Mouse (Mus musculus) mouse embryonic stem cell (cell line): ENCODE results near the gene Plcb4.

Experiments
- in situ Hi-C, 2 experiments: fragments of 300-500 bp; cut with MboI; formaldehyde crosslinking; loops; 1 replicate in 1 of 2; 3 replicates in 1 of 2; pipeline ENCODE4 v1.14.3; 2019 to 2020; ENCODE audit warnings: low sequenced_read_pairs in 2 of 2, low pct_unique_long_range_greater_than_20kb in 1 of 2, mixed read lengths in 1 of 2; ENCODE audit not compliant: unreplicated experiment in 1 of 2

Gene Plcb4

GRCm38 (mm10) chr2:135660816-135661215, 2.0 kb downstream of the Plcb4 start:
- in situ Hi-C loops: loop anchor here in 1 of 2 experiments (25.0 kb wide), 1 partner anchor 224 kb away; no protein-coding TSS in a partner anchor

GRCm38 (mm10) chr2:135663785-135664184, 5.0 kb downstream of the Plcb4 start:
- in situ Hi-C loops: loop anchor here in 1 of 2 experiments (25.0 kb wide), 1 partner anchor 226 kb away; no protein-coding TSS in a partner anchor

DNA sequence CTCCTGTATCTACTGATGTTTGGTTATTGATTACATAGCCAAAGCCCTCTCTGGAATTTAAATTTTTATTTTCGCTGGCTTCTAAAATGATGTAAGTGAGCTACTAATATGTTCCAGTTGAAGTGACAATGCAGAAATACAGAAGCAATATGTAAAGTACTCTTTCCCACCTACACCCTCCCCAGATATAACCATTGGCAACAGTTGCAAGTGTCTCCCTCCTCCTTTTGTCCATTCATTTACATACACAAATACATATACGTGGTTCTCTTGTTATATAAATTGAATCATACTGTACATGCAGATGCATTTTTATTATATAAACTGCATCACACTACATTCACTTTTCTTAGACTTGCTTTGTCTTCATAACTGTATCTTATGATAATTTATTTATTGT, 8.7 kb downstream of the Plcb4 start:
- in situ Hi-C loops: loop anchor here in 1 of 2 experiments (25.0 kb wide), 1 partner anchor 230 kb away; no protein-coding TSS in a partner anchor

- in situ Hi-C loops: loop anchor here in 1 of 2 experiments (25.0 kb wide), 1 partner anchor 235 kb away; no protein-coding TSS in a partner anchor
Observed at GRCm38 (mm10) chr2:135672459-135673104, 13.8 kb downstream of the Plcb4 start.

DNA sequence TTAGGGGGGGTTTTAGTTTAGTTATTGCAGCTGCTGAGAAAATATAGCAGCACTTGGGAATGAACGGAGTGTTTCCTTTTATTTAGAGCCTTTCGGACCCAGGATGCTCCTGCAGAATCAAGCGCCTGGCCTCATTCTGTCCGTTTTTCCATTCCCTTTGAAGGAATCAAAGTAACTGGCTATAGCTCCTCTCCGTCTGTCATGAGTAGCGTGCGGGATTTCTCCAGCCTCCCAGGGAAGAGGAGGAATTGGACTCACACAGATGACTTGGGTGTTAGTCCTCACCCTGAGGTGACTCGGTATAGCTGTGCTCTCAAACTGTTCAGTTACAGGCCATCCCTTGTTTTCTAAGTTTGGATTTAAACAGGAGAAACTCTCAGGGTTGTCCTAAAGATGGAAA, 14.8 kb downstream of the Plcb4 start:
- in situ Hi-C loops: loop anchor here in 1 of 2 experiments (25.0 kb wide), 1 partner anchor 236 kb away; no protein-coding TSS in a partner anchor

GRCm38 (mm10) chr2:135675284-135675683, 16.5 kb downstream of the Plcb4 start:
- in situ Hi-C loops: no loop called here

- in situ Hi-C loops: no loop called here
Observed at GRCm38 (mm10) chr2:135676978-135677501, 18.2 kb downstream of the Plcb4 start.

DNA sequence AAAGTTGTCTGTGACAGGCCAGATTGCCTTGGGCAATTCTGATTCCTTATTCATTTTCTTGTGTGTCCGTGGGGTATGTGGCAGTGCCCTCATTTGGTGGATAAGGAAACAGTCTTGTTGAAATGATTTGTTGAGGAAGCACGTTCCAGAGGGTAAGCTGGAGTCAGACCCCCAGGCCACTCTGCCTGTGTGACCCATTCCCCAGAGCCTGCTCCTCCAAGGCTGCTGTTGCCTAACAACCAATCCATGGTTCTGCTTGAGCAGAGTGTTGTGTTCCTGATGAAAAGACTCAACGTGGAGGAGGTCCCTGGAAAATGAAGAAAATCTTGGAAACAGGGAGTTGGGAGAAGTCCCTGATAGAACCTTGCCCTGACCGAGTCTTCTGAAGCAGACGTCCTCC, 18.8 kb downstream of the Plcb4 start:
- in situ Hi-C loops: no loop called here

GRCm38 (mm10) chr2:135680001-135680400, 21.2 kb downstream of the Plcb4 start:
- in situ Hi-C loops: no loop called here

GRCm38 (mm10) chr2:135680406-135681134, 21.8 kb downstream of the Plcb4 start:
- in situ Hi-C loops: no loop called here

- in situ Hi-C loops: no loop called here
Observed at GRCm38 (mm10) chr2:135683684-135684440, 25.1 kb downstream of the Plcb4 start.

GRCm38 (mm10) chr2:135686692-135687091, 27.9 kb downstream of the Plcb4 start:
- in situ Hi-C loops: no loop called here

DNA sequence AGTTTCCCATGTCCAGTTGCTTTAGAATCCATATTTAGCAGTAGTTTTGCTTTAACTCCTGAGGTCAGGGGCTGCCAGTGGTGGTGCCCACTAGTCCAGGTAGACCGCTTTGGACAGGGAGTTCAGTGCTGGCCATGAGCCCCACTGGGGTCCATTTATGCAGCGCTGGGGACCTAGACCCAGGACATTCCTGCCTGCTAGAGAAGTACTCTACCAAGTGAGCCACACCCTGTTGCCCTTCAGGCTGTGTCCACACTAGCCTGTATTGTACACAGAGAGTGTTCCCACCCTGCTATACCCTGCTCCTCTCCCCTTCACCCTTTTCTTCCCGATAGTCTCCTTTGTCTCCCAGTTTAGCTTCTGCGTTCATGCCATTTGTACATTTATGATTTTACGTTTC, 28.8 kb downstream of the Plcb4 start:
- in situ Hi-C loops: no loop called here

DNA sequence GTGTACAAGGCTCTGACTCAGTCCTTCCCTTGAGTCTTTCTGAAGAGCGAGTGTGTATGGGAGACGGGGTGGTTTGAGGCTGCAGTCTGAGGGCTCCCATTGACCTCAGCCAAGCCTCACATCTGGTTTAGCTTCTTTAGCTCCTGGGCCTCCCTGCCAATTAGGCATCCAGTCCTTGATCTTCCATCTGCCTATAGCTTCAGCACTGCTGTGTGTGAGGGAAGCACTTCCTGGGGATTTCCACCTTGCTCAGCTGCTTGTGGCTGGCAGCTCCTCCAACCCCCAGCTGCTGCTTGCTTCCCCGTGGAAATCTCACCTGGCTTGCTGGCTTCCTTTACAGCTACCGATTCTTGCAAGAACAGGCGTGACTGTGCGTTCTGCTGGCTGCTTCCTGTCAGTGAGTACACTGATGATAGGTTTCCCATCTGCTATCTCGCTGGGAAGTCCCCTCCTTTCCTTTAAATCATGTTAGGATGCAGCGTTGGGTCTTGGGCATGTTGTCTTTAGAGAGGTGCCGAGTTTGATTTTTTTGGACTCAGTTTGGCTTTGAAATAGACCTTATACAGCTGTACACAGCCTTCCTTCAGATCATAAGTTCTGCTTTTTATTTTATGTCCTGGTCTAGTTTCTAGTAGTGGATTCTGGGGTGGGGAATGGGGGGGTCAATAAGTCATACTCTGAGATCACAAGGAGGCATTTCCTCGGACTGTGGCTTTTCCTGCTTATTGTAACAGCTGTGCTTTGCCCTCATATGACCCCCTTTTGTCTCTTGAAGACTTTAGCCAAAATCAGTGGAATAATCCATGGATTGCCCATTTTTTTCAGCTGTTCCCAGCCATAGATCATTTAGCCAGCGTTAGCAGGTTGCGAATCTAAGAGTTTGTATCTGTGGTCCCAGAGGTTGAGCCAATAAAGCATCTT, 34.0 kb downstream of the Plcb4 start:
- in situ Hi-C loops: no loop called here

GRCm38 (mm10) chr2:135700686-135701413, 42.0 kb downstream of the Plcb4 start:
- in situ Hi-C loops: no loop called here

DNA sequence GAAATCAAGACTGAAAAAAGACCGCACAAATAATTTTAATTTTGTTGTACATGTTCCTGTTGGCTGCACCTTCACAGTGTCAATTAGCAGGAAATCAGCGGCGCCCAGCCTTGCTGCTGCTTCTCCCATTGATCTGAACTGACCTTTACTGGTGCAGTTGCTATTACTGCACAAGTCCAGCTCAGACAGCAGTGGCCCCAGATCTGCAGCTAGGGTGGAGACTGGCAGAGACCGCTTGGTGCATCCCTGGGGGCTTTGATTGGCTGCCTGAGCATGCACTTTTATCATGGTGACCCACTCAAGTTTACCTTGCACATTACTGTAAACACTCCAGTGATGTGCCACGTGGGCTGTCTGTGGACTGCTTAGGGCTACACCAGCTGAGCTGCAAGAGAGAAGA, 45.9 kb downstream of the Plcb4 start:
- in situ Hi-C loops: no loop called here

DNA sequence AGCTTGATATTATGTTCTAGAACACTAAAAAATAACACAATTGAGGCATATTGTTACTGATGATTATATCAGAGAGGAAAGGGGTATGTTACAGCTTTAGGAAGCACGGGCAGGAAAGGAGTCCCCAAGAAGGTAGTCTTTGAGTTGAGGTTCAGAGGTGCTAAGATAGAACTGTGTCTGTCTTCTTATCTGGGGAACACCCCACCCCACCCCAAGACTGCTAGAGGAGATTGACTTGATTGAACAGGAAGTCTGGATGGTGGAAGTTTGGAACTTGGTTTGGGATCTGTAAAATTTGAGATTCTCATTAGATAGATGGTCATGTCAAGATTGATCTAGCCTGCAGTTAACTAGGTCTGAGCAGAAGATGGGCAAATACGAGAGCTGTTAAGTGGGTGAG, 48.5 kb downstream of the Plcb4 start:
- in situ Hi-C loops: no loop called here
